Mouse (Mus musculus) testis, postnatal 10 days (tissue): ENCODE data around the gene Gm49396.

Experiments used
- DNase-seq: peaks from one replicate; pipeline ENCODE4 v3.0.0; 2021; ENCODE audit warnings: low spot score

The Gm49396 gene

DNA sequence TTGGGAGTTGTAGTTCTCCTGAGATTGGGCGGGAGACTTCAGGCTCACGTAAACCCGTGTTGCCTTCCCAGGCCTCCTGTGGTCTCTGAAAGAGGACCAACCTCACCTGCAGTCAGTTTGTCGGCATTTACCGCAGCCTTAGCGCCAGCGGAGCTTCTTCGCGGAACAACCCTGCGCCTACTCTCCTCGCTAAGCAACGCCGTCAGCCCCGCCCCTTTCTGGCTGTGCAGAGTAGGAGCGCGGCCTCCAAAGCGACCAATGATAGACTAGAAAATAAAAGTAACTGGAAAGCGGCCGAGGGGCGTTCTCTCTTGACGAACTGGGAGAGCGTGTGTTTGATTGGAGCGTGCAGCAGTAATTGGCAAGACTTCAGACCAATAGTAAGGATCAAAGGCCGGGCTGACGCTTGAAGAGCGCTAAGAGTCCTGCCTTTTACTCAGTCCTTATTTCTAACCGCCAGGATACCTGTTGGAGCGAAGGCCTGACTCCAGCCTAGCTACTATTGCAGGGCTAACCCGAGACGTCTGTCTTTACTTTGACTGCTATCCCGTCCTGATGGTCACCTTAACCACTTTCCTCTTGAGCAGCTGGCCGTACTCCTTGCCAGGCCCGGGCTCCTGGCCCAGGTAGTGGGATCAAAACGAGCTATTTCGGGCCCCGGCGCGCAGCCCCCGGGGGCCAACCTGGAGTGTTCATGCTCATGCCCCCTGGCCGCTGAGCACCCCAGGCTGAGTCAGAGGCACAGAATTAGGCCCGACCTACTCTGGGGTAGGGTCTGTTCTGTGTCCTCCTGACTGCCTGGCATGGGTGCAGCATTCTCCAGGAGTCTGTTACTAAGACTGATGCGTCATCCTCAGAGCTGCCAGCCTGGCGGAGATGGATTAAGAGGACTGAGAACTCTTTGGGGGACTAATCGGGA lies 10.8 kb upstream of the Gm49396 start, which contains the start of the genes Hspb6 and Proser3:
TSS of gene Hspb6 (plus strand) at position 77 of the 919 bp plus-strand sequence.
TSS of gene Proser3 (minus strand) at position 198 of the 919 bp plus-strand sequence.
- peak; percentile 98 for DNase-seq

DNA sequence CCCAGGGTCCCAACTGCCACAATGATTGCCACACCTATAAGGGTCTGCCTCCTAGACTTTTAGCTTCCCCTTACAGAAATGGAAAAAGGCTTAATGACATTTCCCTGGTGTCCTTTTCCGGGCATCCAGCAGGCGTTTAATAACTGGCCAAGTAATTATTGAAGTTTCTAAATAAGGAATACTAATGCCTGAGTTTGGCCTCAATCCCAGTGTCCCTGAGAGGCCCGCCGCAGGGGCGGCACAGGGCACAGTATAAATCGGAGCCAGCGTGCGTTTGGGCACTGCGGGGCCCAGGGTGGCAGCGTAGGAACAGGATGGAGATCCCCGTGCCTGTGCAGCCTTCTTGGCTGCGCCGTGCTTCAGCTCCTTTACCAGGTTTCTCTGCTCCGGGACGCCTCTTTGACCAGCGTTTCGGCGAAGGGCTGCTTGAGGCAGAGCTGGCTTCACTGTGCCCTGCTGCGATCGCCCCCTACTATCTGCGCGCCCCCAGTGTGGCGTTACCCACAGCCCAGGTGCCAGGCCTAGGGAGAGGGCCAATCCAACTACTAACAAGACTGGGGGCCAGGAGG lies 10.0 kb upstream of the Gm49396 start:
- DNase-seq: no peak

DNA sequence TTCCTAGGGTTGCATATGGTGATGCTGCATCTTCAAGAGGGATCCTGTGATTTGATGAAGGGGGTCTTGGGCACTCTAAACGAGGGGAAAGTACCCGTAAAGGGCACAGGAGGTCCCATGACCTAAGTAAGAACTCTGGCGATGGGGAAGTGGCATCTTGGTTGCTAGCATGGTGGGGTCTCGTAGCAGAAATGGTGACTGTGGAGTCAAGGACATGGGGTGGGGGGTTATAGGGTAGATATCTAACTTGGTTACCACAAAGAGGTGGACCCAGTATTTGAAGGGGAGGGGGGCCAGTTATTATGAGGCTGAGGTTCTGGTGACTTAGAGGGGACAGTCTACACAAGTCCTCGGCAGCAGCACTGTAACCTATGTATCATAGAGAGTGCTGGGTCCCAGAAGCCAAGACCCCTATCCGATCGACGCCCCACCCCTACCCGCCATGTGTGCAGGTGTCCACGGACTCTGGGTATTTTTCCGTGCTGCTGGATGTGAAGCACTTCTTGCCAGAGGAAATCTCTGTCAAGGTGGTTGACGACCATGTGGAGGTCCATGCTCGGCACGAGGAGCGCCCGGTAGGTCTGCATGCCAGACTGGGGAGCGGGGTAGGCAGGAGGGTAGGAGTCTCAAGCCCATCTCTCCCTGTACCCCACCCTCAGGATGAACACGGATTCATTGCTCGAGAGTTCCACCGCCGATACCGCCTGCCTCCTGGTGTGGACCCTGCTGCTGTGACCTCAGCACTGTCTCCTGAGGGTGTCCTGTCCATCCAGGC lies 9.1 kb upstream of the Gm49396 start:
- DNase-seq: no peak

GRCm38 (mm10) chr7:30556894-30557536 lies 6.1 kb upstream of the Gm49396 start:
- no peak for DNase-seq

DNA sequence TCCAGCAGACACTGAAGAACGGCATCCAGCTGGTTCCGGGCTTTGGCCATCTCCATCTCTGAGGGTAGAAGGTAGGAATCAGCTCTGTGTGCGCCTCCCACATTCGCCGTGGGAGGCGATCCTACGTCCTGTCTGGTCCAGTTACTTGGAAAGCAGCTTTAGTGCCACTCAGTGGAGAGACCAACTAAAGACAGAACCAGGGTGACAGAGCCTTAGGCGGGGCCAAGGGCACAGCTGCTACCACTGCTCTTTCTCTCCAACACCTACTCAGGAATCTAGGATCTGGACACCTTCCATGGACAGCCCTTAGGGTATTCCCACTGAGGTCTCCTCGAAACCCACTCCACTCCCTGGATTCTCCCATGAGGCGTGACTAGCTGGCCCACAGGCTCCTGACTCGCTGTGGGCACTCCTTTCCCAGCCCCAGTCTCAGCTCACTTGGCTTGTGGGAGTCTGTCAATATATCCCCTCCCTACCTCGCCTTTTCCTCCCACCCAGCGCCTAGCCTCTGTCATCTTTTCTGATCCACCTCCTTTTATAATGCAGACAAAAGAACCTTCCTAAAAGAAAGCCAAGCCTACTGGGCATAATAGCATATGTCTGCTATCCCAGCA lies 5.1 kb upstream of the Gm49396 start:
- DNase-seq: no peak

GRCm38 (mm10) chr7:30558656-30559442 lies 4.3 kb upstream of the Gm49396 start:
- DNase-seq: no peak

DNA sequence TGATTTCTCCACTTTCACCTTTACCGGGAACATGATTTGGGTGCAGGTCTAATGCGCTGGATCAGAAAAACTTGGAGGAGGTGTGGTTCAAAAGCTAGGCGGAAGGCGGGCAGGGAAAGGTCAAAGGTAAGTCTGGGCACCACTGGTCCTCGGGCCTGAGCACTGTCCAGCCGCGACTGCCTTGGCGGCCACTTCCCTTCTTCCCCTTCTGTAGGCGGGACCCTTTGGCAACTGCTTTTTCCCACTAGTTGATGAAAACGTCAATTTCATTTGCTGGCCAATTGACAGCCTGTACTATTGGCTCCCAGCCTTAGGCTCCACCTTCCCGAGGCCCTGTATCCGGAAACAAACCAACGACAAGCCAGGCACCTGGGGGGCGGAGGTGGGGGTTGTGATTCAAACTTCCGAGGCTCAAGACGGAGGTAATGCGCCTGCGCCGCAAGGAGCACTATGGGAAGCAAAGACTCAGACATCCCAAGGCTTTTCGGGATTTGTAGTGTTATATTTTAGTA lies 3.6 kb upstream of the Gm49396 start, which contains the start of gene Lin37:
TSS of gene Lin37 (minus strand) at position 396 of the 512 bp plus-strand sequence.
- peak; percentile 92 for DNase-seq

DNA sequence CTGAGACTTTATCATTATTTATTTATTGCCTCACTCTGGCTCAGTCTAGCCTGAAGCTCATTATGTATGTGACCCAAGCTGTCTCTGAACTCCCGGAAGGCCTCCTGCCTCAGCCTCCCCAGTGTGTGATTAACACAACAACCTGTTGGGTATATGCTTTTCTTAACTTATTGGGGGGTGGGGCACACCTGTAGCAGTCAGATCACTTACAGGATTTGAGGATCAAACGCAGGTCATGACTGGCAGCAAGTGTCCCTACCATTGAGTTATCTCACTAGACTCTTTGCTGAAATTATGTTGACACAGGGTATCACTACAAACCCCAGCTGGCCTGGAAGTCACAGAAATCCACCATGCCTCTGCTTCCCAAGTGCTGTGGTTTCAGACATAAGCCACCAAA lies 2.8 kb upstream of the Gm49396 start:
- no peak for DNase-seq

DNA sequence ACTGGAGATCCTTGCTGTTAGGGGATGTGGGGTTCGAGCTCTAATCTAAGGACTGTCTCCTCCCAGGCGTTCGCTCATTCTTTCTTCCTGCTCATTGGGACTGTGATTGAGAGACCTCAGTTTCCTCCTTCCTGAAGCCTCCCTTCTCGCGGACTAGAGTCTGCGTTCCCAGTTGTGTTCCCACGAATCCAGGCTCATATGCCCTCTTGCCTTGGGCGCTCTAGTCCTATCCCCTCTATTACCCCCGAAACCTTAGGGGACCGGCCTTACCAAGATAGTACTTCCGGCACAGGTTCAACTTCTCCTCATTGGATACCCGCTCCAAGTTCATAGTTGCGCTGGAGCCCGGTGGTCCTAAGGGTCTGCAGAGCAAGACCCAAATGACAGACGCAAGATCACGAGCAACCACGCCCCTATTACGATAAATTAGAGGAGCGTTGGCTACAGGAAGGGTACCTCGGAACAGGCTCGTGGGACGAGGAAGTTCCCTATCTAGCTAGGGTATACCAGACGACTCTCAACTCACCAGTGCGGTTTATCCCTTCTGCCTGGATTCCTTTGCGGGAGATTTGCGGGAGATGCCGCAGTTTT lies 523 bp upstream of the Gm49396 start:
- DNase-seq: no peak

DNA sequence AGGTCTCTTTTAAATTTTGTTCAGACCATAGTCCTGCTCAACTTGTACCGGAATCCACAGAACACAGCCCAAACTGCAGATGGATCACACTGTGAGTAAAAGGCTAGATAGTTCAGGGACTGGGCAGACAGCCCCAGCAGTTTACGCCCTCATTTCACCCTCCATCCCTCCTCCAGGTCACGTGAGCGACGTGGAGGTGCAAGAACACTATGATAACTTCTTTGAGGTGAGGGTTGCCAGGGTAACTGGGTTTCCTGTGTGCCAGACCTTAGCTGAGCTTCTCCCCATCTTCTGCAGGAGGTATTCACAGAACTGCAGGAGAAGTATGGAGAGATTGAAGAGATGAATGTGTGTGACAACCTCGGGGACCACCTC lies 749 bp downstream of the Gm49396 start:
- no peak for DNase-seq

DNA sequence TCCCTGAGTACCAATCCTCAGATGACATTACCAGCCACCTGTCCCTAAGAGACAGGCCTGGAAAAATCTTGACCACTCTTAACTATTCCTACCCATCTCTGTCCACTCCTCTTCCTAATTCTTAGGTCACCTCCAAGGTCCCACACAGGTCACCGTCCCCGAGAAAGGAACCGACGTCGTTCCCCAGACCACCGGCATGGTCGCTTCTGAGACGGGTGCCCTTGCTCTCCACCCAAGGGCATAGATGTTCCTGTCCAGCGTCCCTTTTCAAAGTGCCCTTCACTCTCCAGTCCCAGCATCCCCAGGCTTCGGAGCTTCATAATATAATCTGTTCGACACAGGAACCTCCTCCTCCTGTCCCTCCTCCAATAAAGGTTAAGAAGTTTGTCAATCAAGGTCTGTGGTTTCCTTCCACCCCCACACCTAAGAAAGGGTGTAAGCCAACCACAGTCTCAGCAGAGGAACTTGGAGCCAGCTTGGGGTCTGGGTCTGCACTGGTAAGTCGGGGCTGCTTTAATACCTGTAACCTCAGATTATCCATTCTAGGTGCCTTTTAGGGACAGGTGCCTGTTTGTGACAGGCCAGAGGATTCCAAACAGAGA lies 1.9 kb downstream of the Gm49396 start, which contains the start of gene Igflr1:
TSS of gene Igflr1 (plus strand) at position 458 of the 602 bp plus-strand sequence.
- DNase-seq: no peak

DNA sequence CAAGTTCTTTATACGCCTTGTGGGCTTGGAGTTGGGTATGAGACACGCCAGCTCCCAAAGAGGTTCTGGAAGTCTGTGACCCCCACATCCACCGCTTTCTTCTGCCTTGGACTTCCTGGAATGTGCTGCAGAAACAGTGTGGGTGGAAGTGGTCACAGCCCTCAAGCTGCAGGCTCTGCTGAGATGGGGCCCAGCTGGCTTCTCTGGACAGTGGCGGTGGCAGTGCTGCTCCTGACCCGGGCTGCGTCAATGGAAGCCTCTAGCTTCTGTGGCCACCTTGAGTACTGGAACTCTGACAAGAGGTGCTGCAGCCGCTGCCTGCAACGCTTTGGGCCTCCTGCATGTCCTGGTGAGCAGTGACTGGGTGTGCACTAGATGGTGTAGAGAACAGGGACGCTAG lies 2.9 kb downstream of the Gm49396 start:
- no peak for DNase-seq

GRCm38 (mm10) chr7:30567555-30567954 lies 4.4 kb downstream of the Gm49396 start:
- DNase-seq: no peak

DNA sequence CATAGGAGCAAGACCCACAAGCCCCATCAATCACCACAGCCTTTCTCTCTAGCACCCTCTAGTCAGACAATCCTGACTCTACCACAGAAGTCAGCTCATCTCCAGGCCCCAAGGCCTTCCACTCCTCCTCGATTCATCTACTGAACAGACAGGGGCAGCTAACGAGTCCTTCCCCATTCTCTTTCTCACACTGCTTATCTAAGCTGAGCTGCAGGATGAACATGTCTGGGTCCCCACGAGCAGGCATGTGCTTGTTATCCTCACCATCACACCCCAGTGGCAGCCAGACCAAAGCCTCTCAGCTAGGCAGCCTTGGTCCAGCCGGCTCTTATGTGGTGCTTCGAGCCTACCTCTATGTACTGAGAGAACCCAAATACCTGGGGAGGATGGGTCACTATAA lies 9.2 kb downstream of the Gm49396 start:
- DNase-seq: no peak

- peak; percentile 77 for DNase-seq
These were observed 9.8 kb downstream of the Gm49396 start for GRCm38 (mm10) chr7:30572969-30573368.

- DNase-seq: no peak
These were observed 16.8 kb downstream of the Gm49396 start for GRCm38 (mm10) chr7:30579950-30580349.

- peak; percentile 45 for DNase-seq
These were observed 18.4 kb downstream of the Gm49396 start for GRCm38 (mm10) chr7:30581547-30581946.

- peak; percentile 41 for DNase-seq
These were observed 21.2 kb downstream of the Gm49396 start for GRCm38 (mm10) chr7:30584339-30584738.

DNA sequence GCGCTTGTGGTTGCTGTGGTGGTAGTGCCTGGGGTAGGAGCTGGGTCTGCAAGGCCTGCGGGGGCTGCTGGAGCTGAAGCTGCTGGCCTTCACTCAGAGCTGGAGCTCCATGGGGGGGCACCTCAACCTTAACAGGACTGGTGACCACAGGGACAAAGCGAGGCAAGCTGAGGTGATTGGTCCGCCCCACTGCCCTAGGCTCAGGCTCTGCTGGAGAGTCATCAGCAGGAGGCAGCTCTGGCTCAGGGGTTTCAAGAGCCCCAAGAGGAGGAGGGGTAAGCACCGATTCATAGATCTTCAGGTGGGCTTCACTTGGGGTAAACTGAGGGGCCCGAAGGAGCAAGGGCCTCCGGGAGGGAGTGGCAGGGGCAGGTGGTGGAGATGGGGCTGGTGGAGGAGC lies 22.0 kb downstream of the Gm49396 start:
- DNase-seq: peak; percentile 42
